Mouse (Mus musculus) liver, postnatal 0 days (tissue): ENCODE results near the gene Sox6. TPM values are rescaled to one million over a fixed set of nuclear protein-coding genes. Genes with fewer than 3 reads are reported as not detected.
A peak's percentile ranks its signal among the peaks of the same experiment; 100 is the strongest.
"Not testable (repeated sequence)": the region's sequence is repeated elsewhere in the genome, so short reads cannot be mapped to it uniquely, and the experiment has no call there.

Experiments used
- ATAC-seq: fragments of 200-750 bp; cut with Nextera tagmentation; 2 replicates; pipeline ENCODE4 v1.8.0; 2017; ENCODE audit warnings: mild to moderate bottlenecking, moderate library complexity
- DNase-seq: peaks from one replicate; pipeline ENCODE4 v3.0.0-alpha.2; 2016
- H3K27ac ChIP-seq: fragments of 300-500 bp; sonication (generic); 2 replicates; pipeline ENCODE4 v1.5.1; 2014; ENCODE audit warnings: antibody characterized with exemption, moderate library complexity, mild to moderate bottlenecking, low read depth
- H3K27me3 ChIP-seq: fragments of 300-500 bp; sonication (generic); 2 replicates; pipeline ENCODE4 v1.6.1; 2014; ENCODE audit warnings: low read length, control low read depth, mixed read lengths; ENCODE audit not compliant: insufficient read depth
- H3K36me3 ChIP-seq: fragments of 300-500 bp; sonication (generic); replicated peaks from 2 replicates; pipeline ENCODE4 v1.6.1; 2014; ENCODE audit warnings: mild to moderate bottlenecking, control low read depth, low read length, moderate library complexity, mixed read lengths; ENCODE audit not compliant: insufficient read depth
- H3K4me1 ChIP-seq: fragments of 300-500 bp; sonication (generic); 2 replicates; pipeline ENCODE4 v1.6.1; 2014; ENCODE audit warnings: antibody characterized with exemption, mild to moderate bottlenecking, control low read depth; ENCODE audit not compliant: insufficient read depth
- H3K4me2 ChIP-seq: fragments of 300-500 bp; sonication (generic); 2 replicates; pipeline ENCODE4 v1.6.1; 2014; ENCODE audit warnings: low read depth, mild to moderate bottlenecking, low read length, moderate library complexity, mixed read lengths
- H3K4me3 ChIP-seq: fragments of 300-500 bp; sonication (generic); 2 replicates; pipeline ENCODE4 v1.5.1; 2014; ENCODE audit warnings: low read depth, low read length
- H3K9ac ChIP-seq: fragments of 300-500 bp; sonication (generic); replicated peaks from 2 replicates; pipeline ENCODE4 v1.6.1; 2014; ENCODE audit warnings: mild to moderate bottlenecking, moderate library complexity
- H3K9me3 ChIP-seq: fragments of 300-500 bp; sonication (generic); 2 replicates; pipeline ENCODE4 v1.6.1; 2016; ENCODE audit warnings: mild to moderate bottlenecking, control low read depth, low read length, mixed read lengths
- CTCF ChIP-seq: sonication (generic); IDR thresholded peaks from 2 replicates; pipeline ENCODE4 v1.5.1; 2016; ENCODE audit warnings: antibody characterized with exemption, low read depth
- EP300 ChIP-seq: IDR thresholded peaks from 2 replicates; pipeline ENCODE4 v1.6.1; 2016; ENCODE audit warnings: antibody characterized with exemption, low read depth, mild to moderate bottlenecking
- WGBS: fragments of 180-500 bp; shearing (Covaris S2); extraction: QIAGEN DNeasy Blood & Tissue Kit; methylation state at CpG from one replicate; pipeline ENCODE4 v1.1.7; 2014; ENCODE audit not compliant: insufficient replicate concordance; 5-methylcytosine and 5-hydroxymethylcytosine counted together
- polyA plus RNA-seq: library from polyadenylated mRNA; unstranded; fragments of >200 nt; fragmentation: Nextera tagmentation; extraction: Ambion mirVana; gene quantifications from 2 replicates; pipeline ENCODE4 v1.2.1, GENCODE M21; 2015

Gene Sox6
- polyA plus RNA-seq, result 44.4 and 46.2 TPM in 2 replicates

GRCm38 (mm10) chr7:116038511-116038910, at the start of gene Sox6:
Gene Sox6 (minus strand): TSS chr7:116038796.
- peak within 1 kb of the TSS; percentile 73 for H3K4me2 ChIP-seq
- 2% methylated on average over 11 of the region's 11 CpGs for WGBS
- H3K36me3 ChIP-seq, result no peaks in the 10 kb centered on the region
- ATAC-seq (no peak), DNase-seq (peak; percentile 18)
- peaks cover 25% of the 10 kb centered on the region for H3K4me1 ChIP-seq
- peak within 1 kb of the TSS; percentile 41 for H3K4me3 ChIP-seq
- no peak within 1 kb of the TSS for H3K9ac ChIP-seq
- TF ChIP-seq CTCF (no peak), EP300 (no peak)
- peaks cover 74% of the 10 kb centered on the region for H3K27me3 ChIP-seq
- H3K27ac ChIP-seq, result no peak within 1 kb of the TSS
- no peaks in the 10 kb centered on the region for H3K9me3 ChIP-seq

- H3K4me1 ChIP-seq, DNase-seq: not testable (repeated sequence)
- 92% methylated on average over 11 of the region's 11 CpGs for WGBS
Observed at GRCm38 (mm10) chr7:116084366-116084765, 45.8 kb upstream of the Sox6 start, which contains the start of gene Gm4353. Gene Gm4353 (minus strand): TSS chr7:116084635.

GRCm38 (mm10) chr7:116060739-116061138, 22.1 kb upstream of the Sox6 start:
- DNase-seq, result no peak
- no peak overlapping the region for H3K4me3 ChIP-seq

More at GRCm38 (mm10) chr7:116084366-116084765, 45.8 kb upstream of the Sox6 start, which contains the start of gene Gm4353:
- not testable (repeated sequence) for H3K27ac ChIP-seq, H3K9me3 ChIP-seq, H3K4me2 ChIP-seq, ATAC-seq, H3K36me3 ChIP-seq, H3K9ac ChIP-seq, H3K27me3 ChIP-seq, H3K4me3 ChIP-seq

GRCm38 (mm10) chr7:116040470-116041019, 1.9 kb upstream of the Sox6 start:
- no peak overlapping the region for H3K27ac ChIP-seq
- DNase-seq, result peak; percentile 13
- no peak for TF ChIP-seq EP300
- no peak for TF ChIP-seq CTCF
- H3K9me3 ChIP-seq, result no peaks in the 10 kb centered on the region
- peak overlapping the region; percentile 73 for H3K4me2 ChIP-seq
- H3K4me1 ChIP-seq, result peaks cover 18% of the 10 kb centered on the region
- H3K27me3 ChIP-seq, result peaks cover 54% of the 10 kb centered on the region
- H3K36me3 ChIP-seq, result no peaks in the 10 kb centered on the region
- ATAC-seq, result no peak
- no peak overlapping the region for H3K9ac ChIP-seq
- peak overlapping the region; percentile 41 for H3K4me3 ChIP-seq
- WGBS, result 31% methylated on average over 15 of the region's 15 CpGs

More at GRCm38 (mm10) chr7:116060739-116061138, 22.1 kb upstream of the Sox6 start:
- peak; percentile 36 for TF ChIP-seq CTCF
- TF ChIP-seq EP300, result no peak
- Histone ChIP-seq H3K4me2 (no peak overlapping the region), H3K36me3 (no peaks in the 10 kb centered on the region), H3K27ac (no peak overlapping the region), H3K9ac (no peak overlapping the region), H3K9me3 (no peaks in the 10 kb centered on the region), H3K27me3 (no peaks in the 10 kb centered on the region), H3K4me1 (no peaks in the 10 kb centered on the region)
- ATAC-seq, result no peak
- WGBS, result 34% methylated on average over 1 of the region's 1 CpGs

GRCm38 (mm10) chr7:116039538-116040466, 1.2 kb upstream of the Sox6 start:
- Histone ChIP-seq H3K36me3 (no peaks in the 10 kb centered on the region), H3K4me1 (peaks cover 18% of the 10 kb centered on the region), H3K27ac (no peak overlapping the region), H3K4me2 (peak overlapping the region; percentile 73), H3K9me3 (no peaks in the 10 kb centered on the region), H3K9ac (0 out of 2 replicates have a peak overlapping the region, but pooled peaks have one; percentile 1), H3K27me3 (peaks cover 62% of the 10 kb centered on the region), H3K4me3 (peak overlapping the region; percentile 41)
- TF ChIP-seq CTCF, result peak; percentile 94
- TF ChIP-seq EP300, result no peak
- ATAC-seq, result peak; percentile 77
- under 1% methylated on average over 48 of the region's 48 CpGs for WGBS
- peak; percentile 86 for DNase-seq

- H3K36me3 ChIP-seq, result no peaks in the 10 kb centered on the region
- TF ChIP-seq CTCF (no peak), EP300 (no peak)
- H3K27ac ChIP-seq, result no peak within 1 kb of the TSS
- WGBS, result 2% methylated on average over 11 of the region's 11 CpGs
- DNase-seq (peak; percentile 13), ATAC-seq (no peak)
- no peaks in the 10 kb centered on the region for H3K9me3 ChIP-seq
- H3K4me3 ChIP-seq, result peak within 1 kb of the TSS; percentile 41
- peaks cover 68% of the 10 kb centered on the region for H3K27me3 ChIP-seq
- H3K4me2 ChIP-seq, result peak within 1 kb of the TSS; percentile 73
- 0 out of 2 replicates have a peak within 1 kb of the TSS, but pooled peaks have one; percentile 1 for H3K9ac ChIP-seq
- peaks cover 21% of the 10 kb centered on the region for H3K4me1 ChIP-seq
Observed at GRCm38 (mm10) chr7:116039196-116039537, 571 bp upstream of the Sox6 start, which contains the start of gene 1110004F10Rik. Gene 1110004F10Rik (plus strand): TSS chr7:116039397.
